Mouse (Mus musculus) ES-CJ7 (cell line): ENCODE results near the gene Tada1.

Experiments used
- DNase-seq: peaks from one replicate; pipeline ENCODE4 v3.0.0; 2011; ENCODE audit warnings: low read depth, low spot score

Tada1 gene

DNA sequence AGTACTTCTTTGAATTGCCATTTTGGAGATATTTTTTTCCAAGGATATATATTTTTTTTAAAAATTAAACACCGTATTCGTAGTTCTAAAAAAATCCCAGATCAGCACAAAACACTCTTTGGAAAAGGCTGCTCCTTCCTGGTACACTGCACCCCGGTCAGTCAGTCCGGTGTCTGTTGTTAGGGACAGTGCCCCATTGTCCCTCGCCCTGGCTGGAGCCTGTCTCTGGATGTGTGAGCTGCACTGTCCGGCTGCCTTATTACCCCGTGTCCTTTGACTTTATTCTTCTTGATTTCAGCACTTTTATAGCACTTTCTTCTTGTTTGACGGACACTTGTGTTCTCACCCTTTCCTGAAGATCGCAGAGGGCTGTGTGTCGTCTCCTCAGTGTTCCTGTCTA lies 5.7 kb downstream of the Tada1 start:
- DNase-seq = no peak

DNA sequence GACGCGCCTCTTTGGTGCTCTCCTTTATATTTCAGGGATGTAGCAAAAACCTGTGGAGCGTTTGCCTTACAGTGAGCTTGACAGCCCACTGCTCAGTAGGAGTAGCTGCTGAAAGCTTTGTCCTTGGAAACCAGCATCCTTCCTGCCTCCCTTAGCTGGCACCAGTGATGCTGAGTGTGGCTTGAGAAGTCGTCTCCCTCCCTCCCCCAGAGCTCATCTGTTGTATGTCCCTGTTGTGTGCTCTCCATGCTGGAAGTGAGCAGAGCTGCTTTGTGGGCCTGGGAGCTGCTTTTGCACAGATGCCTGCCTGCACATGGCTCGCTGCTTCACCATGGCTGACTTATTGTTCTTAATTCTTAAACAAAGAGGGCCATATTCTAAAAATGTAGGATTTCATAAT lies 6.5 kb downstream of the Tada1 start:
- DNase-seq = no peak

DNA sequence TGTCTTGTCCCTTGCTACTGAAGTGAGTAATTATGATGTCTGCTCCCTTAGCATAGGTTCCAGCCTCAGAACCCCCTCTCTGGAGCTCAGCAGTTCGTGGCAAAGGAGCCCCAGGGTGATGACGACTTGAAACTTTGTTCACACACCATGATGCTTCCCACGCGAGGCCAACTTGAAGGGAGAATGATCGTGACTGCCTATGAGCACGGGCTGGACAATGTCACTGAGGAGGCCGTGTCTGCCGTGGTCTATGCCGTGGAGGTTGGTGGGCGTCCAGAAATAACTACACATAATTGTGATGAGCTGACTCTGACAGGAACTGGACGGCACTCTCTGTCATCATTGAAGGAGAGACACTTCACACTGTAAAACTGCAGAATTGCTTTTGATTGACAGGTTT lies 9.6 kb downstream of the Tada1 start:
- no peak for DNase-seq

- no peak for DNase-seq
These were observed 10.7 kb downstream of the Tada1 start for GRCm38 (mm10) chr1:166389406-166390125.

- DNase-seq = no peak
These were observed 12.8 kb downstream of the Tada1 start for GRCm38 (mm10) chr1:166391671-166392070.

DNA sequence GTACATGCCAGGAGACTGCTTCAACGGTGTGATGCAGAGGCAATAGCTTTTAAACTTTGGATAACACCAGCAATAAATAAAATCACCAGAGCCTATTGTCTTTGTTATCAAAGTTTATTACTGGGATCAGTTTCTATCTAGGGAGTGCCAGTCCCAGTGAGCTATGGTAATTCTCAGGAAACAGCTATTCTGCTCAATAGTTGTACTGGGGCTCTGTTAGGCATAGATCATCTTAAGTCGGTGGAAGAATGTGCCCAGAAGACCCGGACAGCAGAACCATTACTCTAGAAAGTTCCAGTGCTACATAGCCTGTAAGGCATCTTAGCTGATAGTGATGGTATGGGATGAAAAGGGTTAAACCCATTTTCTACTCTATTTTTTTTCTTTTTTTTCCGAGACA lies 15.9 kb downstream of the Tada1 start:
- no peak for DNase-seq

DNA sequence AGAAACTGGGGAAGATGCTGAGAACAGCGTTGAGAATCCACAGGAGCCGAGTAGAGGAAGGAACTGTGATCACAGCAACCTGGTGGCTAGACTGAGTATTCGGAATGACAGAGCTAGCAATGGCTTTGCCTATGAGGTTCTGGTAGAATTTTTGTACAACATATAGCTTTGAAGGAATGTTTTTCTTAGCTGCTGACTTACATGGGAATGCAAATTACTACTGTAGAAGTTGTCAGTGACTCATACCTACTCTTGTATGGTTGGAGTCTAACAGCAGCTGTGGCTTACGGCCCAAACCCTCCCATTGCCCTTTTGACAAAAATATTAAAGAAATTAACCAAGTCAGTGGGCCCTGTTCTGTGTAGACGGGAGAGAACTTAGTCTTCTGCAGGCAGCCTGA lies 16.8 kb downstream of the Tada1 start:
- no peak for DNase-seq

GRCm38 (mm10) chr1:166396381-166396780 lies 17.5 kb downstream of the Tada1 start:
- no peak for DNase-seq

DNA sequence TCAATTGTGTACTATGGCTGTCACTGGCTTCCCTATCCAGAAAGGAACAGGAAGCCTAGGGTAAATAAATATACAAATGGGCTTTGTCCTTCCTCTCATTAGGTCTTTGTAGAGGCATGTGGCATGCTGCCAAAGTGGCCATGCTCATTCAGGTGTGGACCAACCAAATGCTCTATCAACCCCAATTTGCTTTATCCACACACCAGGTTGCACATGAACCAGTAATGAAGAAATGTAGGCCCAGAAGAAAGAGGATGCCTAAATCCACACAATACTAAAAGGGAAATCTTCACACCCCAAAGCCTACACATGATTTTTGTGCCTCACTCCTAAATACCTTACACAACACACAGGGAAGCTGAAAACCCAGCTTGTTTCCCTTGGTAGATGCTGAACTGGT lies 22.6 kb downstream of the Tada1 start:
- DNase-seq = no peak

GRCm38 (mm10) chr1:166402003-166402402 lies 23.1 kb downstream of the Tada1 start:
- no peak for DNase-seq

GRCm38 (mm10) chr1:166403846-166404245 lies 24.9 kb downstream of the Tada1 start:
- DNase-seq = no peak

- peak; percentile 26 for DNase-seq
These were observed 30.3 kb downstream of the Tada1 start for GRCm38 (mm10) chr1:166409177-166409700.

GRCm38 (mm10) chr1:166409701-166410220 lies 30.9 kb downstream of the Tada1 start, which contains the start of gene Pogk:
Gene Pogk (minus strand): TSS chr1:166409863.
- DNase-seq = peak; percentile 74

DNA sequence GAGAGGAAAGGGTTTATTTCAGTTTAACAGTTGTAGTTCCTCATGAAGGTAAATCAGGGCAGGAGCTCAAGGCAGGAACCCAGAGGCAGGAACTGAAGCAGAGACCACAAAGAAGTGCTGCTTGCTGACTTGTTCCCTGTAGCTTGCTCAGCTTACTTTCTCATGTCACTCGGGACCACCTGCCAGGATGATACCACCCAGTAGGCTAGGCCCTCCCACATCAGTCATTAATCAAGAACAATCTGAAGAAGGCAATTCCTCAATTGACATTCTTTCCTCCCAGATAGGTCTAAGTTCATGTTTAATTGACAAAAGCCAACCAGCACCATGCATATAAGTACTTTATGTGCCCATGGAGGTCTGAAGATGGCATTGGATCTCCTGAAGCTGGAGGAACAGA lies 32.6 kb downstream of the Tada1 start:
- DNase-seq = no peak

DNA sequence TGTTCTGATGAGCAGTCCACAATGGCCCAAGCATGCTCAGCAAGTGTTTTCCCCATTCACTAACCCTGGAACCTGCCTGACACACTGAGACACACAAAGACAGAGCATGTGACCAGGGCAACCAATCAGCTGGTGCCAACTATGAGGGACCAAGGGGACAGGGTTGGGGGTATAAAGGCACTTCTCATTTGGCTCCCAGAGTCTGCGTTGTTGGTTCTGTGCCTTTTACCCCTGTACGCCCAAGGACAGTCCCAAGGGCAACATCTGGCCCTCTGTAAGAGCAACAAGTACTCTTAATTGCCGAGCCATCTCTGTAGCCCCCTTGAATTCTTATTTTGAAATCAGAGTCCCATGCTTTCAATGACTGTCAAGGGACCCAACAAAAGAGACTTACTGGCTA lies 33.4 kb downstream of the Tada1 start:
- DNase-seq = peak; percentile 11

GRCm38 (mm10) chr1:166429053-166429452 lies 50.2 kb downstream of the Tada1 start:
- no peak for DNase-seq

GRCm38 (mm10) chr1:166429809-166430431 lies 51.0 kb downstream of the Tada1 start:
- DNase-seq = no peak

GRCm38 (mm10) chr1:166439426-166439825 lies 60.5 kb downstream of the Tada1 start:
- no peak for DNase-seq

DNA sequence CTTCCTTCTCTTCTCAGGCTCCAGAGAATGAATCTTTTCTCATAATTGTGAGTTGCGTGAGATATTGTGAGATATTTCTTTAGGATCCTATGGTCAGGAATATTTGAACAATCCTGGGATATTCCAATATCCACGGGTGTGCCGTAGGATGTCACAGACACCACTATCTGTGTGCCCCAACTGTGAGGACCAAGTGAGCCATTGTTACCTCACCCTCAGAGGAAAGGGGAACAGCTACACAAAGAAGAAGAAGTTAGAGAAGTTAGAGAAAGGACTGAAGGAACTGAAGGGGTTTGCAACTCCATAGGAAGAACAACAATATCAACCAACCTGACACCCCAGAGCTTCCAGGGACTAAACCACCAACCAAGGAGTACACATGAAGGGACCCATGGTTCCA lies 63.1 kb downstream of the Tada1 start:
- DNase-seq = no peak
